Mouse (Mus musculus): ENCODE results near the gene Nup188. TPM values are rescaled to one million over a fixed set of nuclear protein-coding genes. Genes with fewer than 3 reads are reported as not detected.
A peak's percentile ranks its signal among the peaks of the same experiment; 100 is the strongest.

Nup188 gene
- polyA plus RNA-seq, 1 experiment from 2014 or later: 54.0 TPM

DNA sequence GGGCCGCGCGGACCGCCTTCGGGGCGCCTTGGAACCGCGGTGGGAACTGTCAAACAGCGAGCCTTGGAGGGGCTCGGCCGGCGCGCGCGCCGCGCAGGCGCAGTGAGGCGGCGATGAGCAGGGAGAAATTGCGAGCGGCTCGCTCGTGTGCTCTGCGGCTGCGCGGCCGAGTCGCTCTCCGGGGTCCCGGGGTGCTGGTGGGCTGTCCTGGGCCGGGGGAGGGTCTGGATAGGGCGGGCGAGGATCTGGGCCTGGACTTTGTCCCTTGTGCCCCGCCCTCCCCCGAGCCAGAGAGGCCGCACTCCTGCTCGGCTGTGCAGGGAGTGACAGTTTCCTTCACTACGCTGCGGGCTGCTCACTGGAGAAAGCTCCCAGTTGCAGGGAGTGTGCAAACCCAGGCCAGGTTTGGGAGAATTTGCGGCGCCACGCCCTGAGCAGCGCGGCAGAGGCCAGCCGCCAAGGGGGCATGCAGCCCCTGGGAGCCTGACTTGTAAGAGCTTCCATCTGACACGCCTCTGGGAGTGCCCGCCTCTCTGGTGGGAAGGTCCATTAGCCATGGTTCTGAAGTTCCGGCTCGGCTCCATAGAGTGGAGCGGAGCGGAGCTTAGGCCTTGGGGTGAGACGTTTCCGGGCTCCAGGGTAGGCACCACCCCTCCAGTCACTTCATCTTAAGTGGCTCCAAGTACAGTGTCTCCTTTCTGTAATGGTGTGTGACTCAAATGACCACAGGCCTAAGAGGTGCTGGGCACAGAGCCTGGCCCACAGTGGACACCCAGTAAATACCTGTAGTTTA lies 106.6 kb downstream of the Nup188 start:
- ATAC-seq (replicated peaks; ENCODE audit: insufficient number of reproducible peaks, low FRiP score, low TSS enrichment, low read depth) (peak; percentile 75), DNase-seq (ENCODE audit: low spot score) (peak; percentile 88)
- Histone ChIP-seq H3K9me3 (replicated peaks; ENCODE audit: control insufficient read depth, low read length) (no peaks in the 10 kb centered on the region), H3K27me3 (ENCODE audit: control insufficient read depth, insufficient read depth, low read length) (no peaks in the 10 kb centered on the region), H3K4me3 (ENCODE audit: low read depth, low read length) (peak overlapping the region; percentile 76), H3K9ac (replicated peaks; ENCODE audit: low read length) (peak overlapping the region; percentile 77), H3K27ac (replicated peaks; ENCODE audit: low read depth, low read length) (peak overlapping the region; percentile 70; the same call in 1 of the 2 replicates), H3K4me1 (ENCODE audit: control insufficient read depth, insufficient read depth, low read length) (peaks cover 3% of the 10 kb centered on the region), H3K36me3 (replicated peaks; ENCODE audit: control insufficient read depth, insufficient read depth, low read depth, low read length) (peaks cover 4% of the 10 kb centered on the region; the same call in 1 of the 2 replicates), H3K4me2 (ENCODE audit: low read depth, low read length) (peak overlapping the region; percentile 95)
- WGBS: under 1% methylated on average over 51 of the region's 54 CpGs

DNA sequence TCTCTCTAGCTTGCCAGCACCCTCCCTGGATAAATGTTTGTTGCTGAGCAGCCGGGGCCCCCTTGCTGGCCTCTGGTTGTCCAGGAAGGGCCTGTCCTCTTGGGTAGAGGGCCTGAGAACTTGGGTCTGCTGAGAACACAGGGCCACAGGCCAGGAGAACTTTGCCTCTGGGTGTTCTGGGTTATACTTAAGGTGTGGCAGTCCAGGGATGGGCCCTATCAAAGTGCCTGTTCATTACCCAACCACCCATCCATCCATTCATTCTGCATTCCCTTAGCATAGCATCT lies 107.1 kb downstream of the Nup188 start:
- WGBS: 40% methylated on average over 1 of the region's 1 CpGs
- no peaks in the 10 kb centered on the region for H3K9me3 ChIP-seq (replicated peaks; ENCODE audit: control insufficient read depth, low read length)
- no peak overlapping the region for H3K27ac ChIP-seq (replicated peaks; ENCODE audit: low read depth, low read length)
- peak overlapping the region; percentile 77 for H3K9ac ChIP-seq (replicated peaks; ENCODE audit: low read length)
- ATAC-seq (replicated peaks; ENCODE audit: insufficient number of reproducible peaks, low FRiP score, low TSS enrichment, low read depth) (no peak), DNase-seq (ENCODE audit: low spot score) (no peak)
- H3K4me1 ChIP-seq (ENCODE audit: control insufficient read depth, insufficient read depth, low read length): peaks cover 3% of the 10 kb centered on the region
- no peaks in the 10 kb centered on the region for H3K27me3 ChIP-seq (ENCODE audit: control insufficient read depth, insufficient read depth, low read length)
- peak overlapping the region; percentile 76 for H3K4me3 ChIP-seq (ENCODE audit: low read depth, low read length)
- H3K4me2 ChIP-seq (ENCODE audit: low read depth, low read length): peak overlapping the region; percentile 95
- peaks cover 4% of the 10 kb centered on the region; the same call in 1 of the 2 replicates for H3K36me3 ChIP-seq (replicated peaks; ENCODE audit: control insufficient read depth, insufficient read depth, low read depth, low read length)

Small RNA genes lying within 50 kb of the gene (microRNA-seq; reads per million reads assigned to microRNA genes)
- gene Gm47292 (ENCODE audit: borderline number of aligned reads): not detected

Other genes starting within 250 kb of the Nup188 start
- gene Wdr34, start 237.5 kb upstream of the Nup188 start, polyA plus RNA-seq (2014; fragmentation: Nextera tagmentation; extraction: Ambion mirVana): 29.7 and 29.8 TPM in 2 replicates
- 705 and 768 TPM in 2 replicates for gene Set, start 229.0 kb upstream of the Nup188 start, polyA plus RNA-seq (2014; fragmentation: Nextera tagmentation; extraction: Ambion mirVana)
- 7.8 and 8.8 TPM in 2 replicates for gene Pkn3, start 208.7 kb upstream of the Nup188 start, polyA plus RNA-seq (2014; fragmentation: Nextera tagmentation; extraction: Ambion mirVana)
- 30.9 and 31.6 TPM in 2 replicates for gene Zdhhc12, start 192.7 kb upstream of the Nup188 start, polyA plus RNA-seq (2014; fragmentation: Nextera tagmentation; extraction: Ambion mirVana)
- 5.2 and 5.3 TPM in 2 replicates for gene Zer1, start 161.8 kb upstream of the Nup188 start, polyA plus RNA-seq (2014; fragmentation: Nextera tagmentation; extraction: Ambion mirVana)
- 11.0 and 14.1 TPM in 2 replicates for gene Tbc1d13, start 152.7 kb upstream of the Nup188 start, polyA plus RNA-seq (2014; fragmentation: Nextera tagmentation; extraction: Ambion mirVana)
- 14.4 and 16.9 TPM in 2 replicates for gene Endog, start 114.9 kb upstream of the Nup188 start, polyA plus RNA-seq (2014; fragmentation: Nextera tagmentation; extraction: Ambion mirVana)
- 75.4 and 82.5 TPM in 2 replicates for gene Spout1, start 107.9 kb upstream of the Nup188 start, polyA plus RNA-seq (2014; fragmentation: Nextera tagmentation; extraction: Ambion mirVana)
- 6.7 and 8.1 TPM in 2 replicates for gene Kyat1, start 80.5 kb upstream of the Nup188 start, polyA plus RNA-seq (2014; fragmentation: Nextera tagmentation; extraction: Ambion mirVana)
- 50.3 and 50.5 TPM in 2 replicates for gene Lrrc8a, start 48.7 kb upstream of the Nup188 start, polyA plus RNA-seq (2014; fragmentation: Nextera tagmentation; extraction: Ambion mirVana)
- 0.13 TPM in 1 of 2 replicates, not detected in the other for gene Gm28035, start 45.8 kb upstream of the Nup188 start, polyA plus RNA-seq (2014; fragmentation: Nextera tagmentation; extraction: Ambion mirVana)
- 2.3 and 4.5 TPM in 2 replicates for gene Phyhd1, start 20.2 kb upstream of the Nup188 start, polyA plus RNA-seq (2014; fragmentation: Nextera tagmentation; extraction: Ambion mirVana)
- gene Gm28038, start 5.4 kb upstream of the Nup188 start, polyA plus RNA-seq (2014; fragmentation: Nextera tagmentation; extraction: Ambion mirVana): not detected in 2 replicates
- 21.5 and 26.5 TPM in 2 replicates for gene Dolk, start 63 bp upstream of the Nup188 start, polyA plus RNA-seq (2014; fragmentation: Nextera tagmentation; extraction: Ambion mirVana)
- gene Sh3glb2, start 72.9 kb downstream of the Nup188 start, polyA plus RNA-seq (2014; fragmentation: Nextera tagmentation; extraction: Ambion mirVana): 41.6 and 50.0 TPM in 2 replicates
- gene Miga2, start 77.8 kb downstream of the Nup188 start, polyA plus RNA-seq (2014; fragmentation: Nextera tagmentation; extraction: Ambion mirVana): 15.6 and 18.0 TPM in 2 replicates
- gene Dolpp1, start 105.9 kb downstream of the Nup188 start, polyA plus RNA-seq (2014; fragmentation: Nextera tagmentation; extraction: Ambion mirVana): 29.1 and 33.4 TPM in 2 replicates
- 24.0 and 29.6 TPM in 2 replicates for gene Crat, start 129.4 kb downstream of the Nup188 start, polyA plus RNA-seq (2014; fragmentation: Nextera tagmentation; extraction: Ambion mirVana)
- 53.7 and 62.4 TPM in 2 replicates for gene Ptpa, start 129.6 kb downstream of the Nup188 start, polyA plus RNA-seq (2014; fragmentation: Nextera tagmentation; extraction: Ambion mirVana)
- 6.6 and 12.6 TPM in 2 replicates for gene Ier5l, start 187.8 kb downstream of the Nup188 start, polyA plus RNA-seq (2014; fragmentation: Nextera tagmentation; extraction: Ambion mirVana)

All from embryonic facial prominence, embryonic 11.5 days (tissue).